Mouse (Mus musculus) heart, embryonic 11.5 days (tissue): ENCODE results near the gene 2900026A02Rik. TPM values are rescaled to one million over a fixed set of nuclear protein-coding genes. Genes with fewer than 3 reads are reported as not detected.
A peak's percentile ranks its signal among the peaks of the same experiment; 100 is the strongest.

Source experiments
- ATAC-seq: fragments of 200-750 bp; cut with Nextera tagmentation; replicated peaks from 2 replicates; pipeline ENCODE4 v1.8.0; 2017; ENCODE audit warnings: moderate library complexity; ENCODE audit not compliant: insufficient number of reproducible peaks, low FRiP score, low TSS enrichment
- H3K27ac ChIP-seq: fragments of 300-500 bp; sonication (generic); 2 replicates; pipeline ENCODE4 v1.5.1; 2014; ENCODE audit warnings: mild to moderate bottlenecking, low read depth, low read length
- H3K27me3 ChIP-seq: fragments of 300-500 bp; sonication (generic); 2 replicates; pipeline ENCODE4 v1.6.1; 2014; ENCODE audit warnings: mild to moderate bottlenecking, low read length, mixed read lengths; ENCODE audit not compliant: control insufficient read depth, insufficient read depth
- H3K36me3 ChIP-seq: fragments of 300-500 bp; sonication (generic); 2 replicates; pipeline ENCODE4 v1.6.1; 2014; ENCODE audit warnings: mild to moderate bottlenecking, low read length, moderate library complexity, mixed read lengths; ENCODE audit not compliant: control insufficient read depth, insufficient read depth
- H3K4me1 ChIP-seq: fragments of 300-500 bp; sonication (generic); 2 replicates; pipeline ENCODE4 v1.6.1; 2014; ENCODE audit warnings: low read length; ENCODE audit not compliant: control insufficient read depth, insufficient read depth
- H3K4me2 ChIP-seq: fragments of 300-500 bp; sonication (generic); 2 replicates; pipeline ENCODE4 v1.6.1; 2014; ENCODE audit warnings: mild to moderate bottlenecking, moderate library complexity
- H3K4me3 ChIP-seq: fragments of 300-500 bp; sonication (generic); 2 replicates; pipeline ENCODE4 v1.5.1; 2014; ENCODE audit warnings: low read depth, low read length
- H3K9ac ChIP-seq: fragments of 300-500 bp; sonication (generic); 2 replicates; pipeline ENCODE4 v1.6.1; 2014; ENCODE audit warnings: mild to moderate bottlenecking, low read depth, low read length, moderate library complexity
- H3K9me3 ChIP-seq: fragments of 300-500 bp; sonication (generic); replicated peaks from 2 replicates; pipeline ENCODE4 v1.6.1; 2016; ENCODE audit warnings: low read length; ENCODE audit not compliant: control insufficient read depth
- WGBS: fragments of 180-500 bp; shearing (Covaris S2); extraction: QIAGEN DNeasy Blood & Tissue Kit; methylation state at CpG from one replicate; pipeline ENCODE4 v1.1.7; 2014; ENCODE audit not compliant: insufficient replicate concordance; 5-methylcytosine and 5-hydroxymethylcytosine counted together
- polyA plus RNA-seq: library from polyadenylated mRNA; unstranded; fragments of >200 nt; fragmentation: Nextera tagmentation; extraction: Ambion mirVana; gene quantifications from 2 replicates; pipeline ENCODE4 v1.2.1, GENCODE M21; 2014

The 2900026A02Rik gene
- polyA plus RNA-seq, 1 experiment from 2014 or later, result 7.0 TPM

- no peak overlapping the region for H3K27ac ChIP-seq
- peaks cover 4% of the 10 kb centered on the region; the same call in 1 of the 2 replicates for H3K27me3 ChIP-seq
- H3K36me3 ChIP-seq, result no peaks in the 10 kb centered on the region
- peak overlapping the region; percentile 35; the same call in 1 of the 2 replicates for H3K4me2 ChIP-seq
- peaks cover 4% of the 10 kb centered on the region; the same call in 1 of the 2 replicates for H3K4me1 ChIP-seq
- peak overlapping the region; percentile 44; the same call in 1 of the 2 replicates for H3K9ac ChIP-seq
- WGBS, result 45% methylated on average over 19 of the region's 19 CpGs
- no peak overlapping the region for H3K4me3 ChIP-seq
- H3K9me3 ChIP-seq, result no peaks in the 10 kb centered on the region
- ATAC-seq, result no peak
Measured at GRCm38 (mm10) chr5:113082356-113083168, 138.5 kb downstream of the 2900026A02Rik start.

DNA sequence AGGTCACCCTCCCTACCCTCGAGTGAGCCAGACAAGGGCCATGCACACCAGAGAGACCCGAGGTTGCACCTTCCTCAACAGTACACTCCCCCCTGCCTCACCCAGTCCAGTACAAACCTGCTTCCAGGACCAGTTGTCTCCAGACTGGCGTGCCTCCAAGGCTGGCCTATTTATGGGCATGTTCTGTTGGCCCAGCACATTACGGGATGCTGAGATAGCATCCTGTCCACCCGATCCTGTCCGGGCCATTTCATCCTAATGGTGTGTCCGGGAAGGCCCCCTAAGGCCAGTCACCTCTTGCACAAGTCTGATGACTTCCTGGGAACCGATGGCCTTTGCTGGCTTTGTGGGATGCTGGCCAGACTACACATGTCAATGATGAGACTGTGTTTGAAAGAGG lies 139.6 kb downstream of the 2900026A02Rik start, which contains the start of gene Crybb3:
TSS of gene Crybb3 (minus strand) at position 146 of the 400 bp plus-strand sequence.
- Histone ChIP-seq H3K27me3 (peaks cover 4% of the 10 kb centered on the region; the same call in 1 of the 2 replicates), H3K4me2 (no peak within 1 kb of the TSS), H3K9ac (0 out of 2 replicates have a peak within 1 kb of the TSS, but pooled peaks have one; percentile 44), H3K36me3 (no peaks in the 10 kb centered on the region), H3K4me3 (no peak within 1 kb of the TSS), H3K27ac (no peak within 1 kb of the TSS), H3K9me3 (no peaks in the 10 kb centered on the region), H3K4me1 (peaks cover 4% of the 10 kb centered on the region; the same call in 1 of the 2 replicates)
- 73% methylated on average over 8 of the region's 8 CpGs for WGBS
- no peak for ATAC-seq

DNA sequence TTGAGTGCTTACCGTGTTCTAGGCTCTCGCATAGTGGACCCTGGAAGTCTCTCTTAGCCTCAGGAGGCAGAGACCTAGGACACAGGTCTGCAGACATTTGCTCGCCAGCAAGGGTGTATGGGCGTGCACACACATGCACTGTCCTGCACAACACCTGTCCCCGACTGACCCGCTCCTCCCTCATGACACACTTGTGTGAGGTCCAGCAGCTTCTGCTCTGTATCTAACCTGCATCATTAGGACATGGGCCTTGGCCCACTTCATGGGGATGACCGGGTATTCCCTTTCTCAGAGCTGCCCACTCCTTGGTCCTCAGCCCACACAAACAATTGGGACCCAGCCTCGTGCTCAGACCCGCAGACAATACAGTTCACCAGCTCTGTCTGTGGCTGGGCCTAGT lies 140.0 kb downstream of the 2900026A02Rik start:
- no peak for ATAC-seq
- peaks cover 4% of the 10 kb centered on the region; the same call in 1 of the 2 replicates for H3K4me1 ChIP-seq
- no peak overlapping the region for H3K4me3 ChIP-seq
- no peak overlapping the region for H3K9ac ChIP-seq
- no peaks in the 10 kb centered on the region for H3K36me3 ChIP-seq
- peaks cover 5% of the 10 kb centered on the region; the same call in 1 of the 2 replicates for H3K27me3 ChIP-seq
- no peaks in the 10 kb centered on the region for H3K9me3 ChIP-seq
- no peak overlapping the region for H3K27ac ChIP-seq
- WGBS, result 87% methylated on average over 9 of the region's 9 CpGs
- H3K4me2 ChIP-seq, result no peak overlapping the region

DNA sequence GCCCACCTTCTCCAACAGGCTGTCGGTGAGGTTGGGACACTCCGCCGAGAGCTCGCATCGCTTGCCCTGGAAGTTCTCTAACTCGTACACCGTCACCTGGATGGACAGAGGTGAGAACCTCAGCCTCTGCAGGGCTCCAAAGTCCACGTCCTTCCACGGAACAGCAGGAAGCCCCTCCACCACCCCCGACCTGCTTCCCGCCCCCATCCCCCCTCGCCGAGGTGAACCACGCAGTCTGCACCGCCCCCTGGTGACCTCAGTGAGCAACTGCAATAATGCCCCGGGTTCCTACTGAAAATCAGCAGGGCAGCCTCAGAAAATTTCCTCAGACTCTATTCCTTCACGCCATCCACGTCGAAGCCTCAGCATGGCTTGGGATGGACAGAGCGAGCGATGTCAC lies 141.3 kb downstream of the 2900026A02Rik start:
- peaks cover 10% of the 10 kb centered on the region; the same call in 1 of the 2 replicates for H3K27me3 ChIP-seq
- H3K4me2 ChIP-seq, result peak overlapping the region; percentile 48
- ATAC-seq, result no peak
- H3K36me3 ChIP-seq, result no peaks in the 10 kb centered on the region
- H3K4me3 ChIP-seq, result no peak overlapping the region
- WGBS, result 14% methylated on average over 21 of the region's 21 CpGs
- no peaks in the 10 kb centered on the region for H3K9me3 ChIP-seq
- peaks cover 4% of the 10 kb centered on the region; the same call in 1 of the 2 replicates for H3K4me1 ChIP-seq
- no peak overlapping the region for H3K27ac ChIP-seq
- H3K9ac ChIP-seq, result no peak overlapping the region

- no peak overlapping the region for H3K9ac ChIP-seq
- no peak overlapping the region for H3K4me2 ChIP-seq
- no peaks in the 10 kb centered on the region for H3K9me3 ChIP-seq
- peaks cover 4% of the 10 kb centered on the region; the same call in 1 of the 2 replicates for H3K4me1 ChIP-seq
- no peak for ATAC-seq
- 62% methylated on average over 5 of the region's 5 CpGs for WGBS
- H3K27me3 ChIP-seq, result peaks cover 10% of the 10 kb centered on the region; the same call in 1 of the 2 replicates
- H3K4me3 ChIP-seq, result no peak overlapping the region
- no peak overlapping the region for H3K27ac ChIP-seq
- no peaks in the 10 kb centered on the region for H3K36me3 ChIP-seq
Measured at GRCm38 (mm10) chr5:113078686-113079085, 142.3 kb downstream of the 2900026A02Rik start.

- H3K4me3 ChIP-seq, result no peak within 1 kb of the TSS
- ATAC-seq, result no peak
- H3K9me3 ChIP-seq, result no peaks in the 10 kb centered on the region
- H3K4me2 ChIP-seq, result no peak within 1 kb of the TSS
- H3K9ac ChIP-seq, result no peak within 1 kb of the TSS
- H3K36me3 ChIP-seq, result no peaks in the 10 kb centered on the region
- H3K27me3 ChIP-seq, result no peaks in the 10 kb centered on the region
- peaks cover 4% of the 10 kb centered on the region for H3K4me1 ChIP-seq
- H3K27ac ChIP-seq, result no peak within 1 kb of the TSS
Measured at GRCm38 (mm10) chr5:113070017-113070416, 151.0 kb downstream of the 2900026A02Rik start, which contains the start of gene Crybb2. Gene Crybb2 (minus strand): TSS chr5:113070117.

GRCm38 (mm10) chr5:113054308-113054707 lies 166.7 kb downstream of the 2900026A02Rik start:
- ATAC-seq, result no peak
- WGBS, result 4% methylated on average over 16 of the region's 16 CpGs
- H3K36me3 ChIP-seq, result no peaks in the 10 kb centered on the region

DNA sequence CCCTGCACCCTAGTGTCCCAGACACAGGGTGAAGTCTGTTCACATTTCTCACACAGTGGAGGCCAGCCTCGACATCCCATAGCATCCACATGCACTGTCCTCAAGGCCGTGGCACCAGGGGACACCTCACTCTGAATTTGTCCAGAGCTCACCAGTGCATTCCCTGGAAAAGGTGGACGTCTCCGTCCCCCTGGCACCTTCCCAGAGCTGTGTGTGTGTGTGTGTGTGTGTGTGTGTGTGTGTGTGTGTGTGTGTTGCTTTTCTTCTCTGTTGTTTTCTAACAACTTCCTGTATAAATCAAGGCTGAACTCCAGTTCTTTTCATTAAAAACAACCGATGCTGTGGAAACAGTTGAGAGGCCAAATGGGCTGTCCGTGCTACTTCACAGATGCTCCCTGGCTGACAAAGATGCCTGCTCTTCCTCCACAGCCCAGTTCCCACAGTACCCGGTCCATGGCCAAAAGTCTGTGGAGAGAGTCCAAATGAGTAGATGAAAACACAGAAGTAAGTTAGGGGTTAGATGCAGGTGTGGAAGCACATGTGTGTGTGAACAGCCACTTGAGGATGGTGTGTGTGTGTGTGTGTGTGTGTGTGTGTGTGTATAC lies 170.4 kb downstream of the 2900026A02Rik start:
- no peak overlapping the region for H3K9ac ChIP-seq
- no peaks in the 10 kb centered on the region for H3K9me3 ChIP-seq
- no peak overlapping the region for H3K4me2 ChIP-seq
- H3K36me3 ChIP-seq, result no peaks in the 10 kb centered on the region
- no peaks in the 10 kb centered on the region for H3K27me3 ChIP-seq
- H3K4me1 ChIP-seq, result no peaks in the 10 kb centered on the region
- WGBS, result 59% methylated on average over 7 of the region's 7 CpGs
- H3K27ac ChIP-seq, result no peak overlapping the region
- H3K4me3 ChIP-seq, result no peak overlapping the region
- no peak for ATAC-seq

More at GRCm38 (mm10) chr5:113054308-113054707, 166.7 kb downstream of the 2900026A02Rik start:
- H3K4me1 ChIP-seq, result no peaks in the 10 kb centered on the region
- H3K4me2 ChIP-seq, result no peak overlapping the region
- H3K9ac ChIP-seq, result no peak overlapping the region
- H3K27ac ChIP-seq, result no peak overlapping the region
- peaks cover 6% of the 10 kb centered on the region; the same call in 1 of the 2 replicates for H3K27me3 ChIP-seq
- no peaks in the 10 kb centered on the region for H3K9me3 ChIP-seq
- H3K4me3 ChIP-seq, result no peak overlapping the region
